Mouse (Mus musculus) neural tube, embryonic 13.5 days (tissue): Measurements from ENCODE around the gene Fcgr3. TPM values are rescaled to one million over a fixed set of nuclear protein-coding genes. Genes with fewer than 3 reads are reported as not detected.

Experiments
- microRNA-seq: library from miRNA; unstranded; fragments of <30 nt; microRNA quantifications from one replicate; pipeline ENCODE4, GENCODE M21; 2016
- polyA plus RNA-seq: library from polyadenylated mRNA; unstranded; fragments of >200 nt; fragmentation: Nextera tagmentation; extraction: Ambion mirVana; gene quantifications from 2 replicates; pipeline ENCODE4 v1.2.1, GENCODE M21; 2015

Fcgr3 gene
- polyA plus RNA-seq, 1 experiment from 2014 or later, result 9.0 TPM

Small RNAs within 50 kb of the gene (microRNA-seq; reads per million reads assigned to microRNA genes)
- gene Gm27552 (not detected), gene Gm27844 (not detected), gene Mir6546 (1.3 reads per million)

Other genes with a start within 250 kb of the Fcgr3 start
- gene Atf6, start 197.2 kb downstream of the Fcgr3 start, polyA plus RNA-seq, result 7.3 and 8.1 TPM in 2 replicates
- 0.50 and 0.55 TPM in 2 replicates for gene Gm26620, start 179.9 kb downstream of the Fcgr3 start, polyA plus RNA-seq
- 39.5 and 45.3 TPM in 2 replicates for gene Dusp12, start 179.4 kb downstream of the Fcgr3 start, polyA plus RNA-seq
- 0.39 and 0.50 TPM in 2 replicates for gene Fcrlb, start 152.0 kb downstream of the Fcgr3 start, polyA plus RNA-seq
- not detected in 2 replicates for gene Fcrla, start 137.4 kb downstream of the Fcgr3 start, polyA plus RNA-seq
- 0.59 and 0.83 TPM in 2 replicates for gene Fcgr2b, start 88.4 kb downstream of the Fcgr3 start, polyA plus RNA-seq
- gene Fcgr4, start 46.0 kb downstream of the Fcgr3 start, polyA plus RNA-seq, result not detected in 2 replicates
- 2.8 and 2.9 TPM in 2 replicates for gene Cfap126, start 49.0 kb upstream of the Fcgr3 start, polyA plus RNA-seq
- 278 and 279 TPM in 2 replicates for gene Sdhc, start 85.7 kb upstream of the Fcgr3 start, polyA plus RNA-seq
- gene Mpz, start 85.8 kb upstream of the Fcgr3 start, polyA plus RNA-seq, result 20.7 and 25.7 TPM in 2 replicates
- gene Pcp4l1, start 131.3 kb upstream of the Fcgr3 start, polyA plus RNA-seq, result 13.9 and 18.4 TPM in 2 replicates
- 0.22 and 0.25 TPM in 2 replicates for gene Nr1i3, start 149.0 kb upstream of the Fcgr3 start, polyA plus RNA-seq
- 32.6 and 42.6 TPM in 2 replicates for gene Tomm40l, start 157.6 kb upstream of the Fcgr3 start, polyA plus RNA-seq
- 4.1 and 6.8 TPM in 2 replicates for gene Apoa2, start 160.1 kb upstream of the Fcgr3 start, polyA plus RNA-seq
- gene Fcer1g, start 169.4 kb upstream of the Fcgr3 start, polyA plus RNA-seq, result 38.6 and 38.7 TPM in 2 replicates
- gene Adamts4, start 185.5 kb upstream of the Fcgr3 start, polyA plus RNA-seq, result 3.0 and 4.3 TPM in 2 replicates
- 257 and 263 TPM in 2 replicates for gene Ndufs2, start 186.5 kb upstream of the Fcgr3 start, polyA plus RNA-seq
- gene B4galt3, start 205.4 kb upstream of the Fcgr3 start, polyA plus RNA-seq, result 94.0 and 97.8 TPM in 2 replicates
- gene Ppox, start 216.3 kb upstream of the Fcgr3 start, polyA plus RNA-seq, result 43.1 and 47.2 TPM in 2 replicates
- 89.3 and 97.3 TPM in 2 replicates for gene Usp21, start 223.1 kb upstream of the Fcgr3 start, polyA plus RNA-seq
- gene Ufc1, start 230.1 kb upstream of the Fcgr3 start, polyA plus RNA-seq, result 124 and 132 TPM in 2 replicates